ENCODE assay signal across 8 mouse cellular contexts in the genomic region with DNA sequence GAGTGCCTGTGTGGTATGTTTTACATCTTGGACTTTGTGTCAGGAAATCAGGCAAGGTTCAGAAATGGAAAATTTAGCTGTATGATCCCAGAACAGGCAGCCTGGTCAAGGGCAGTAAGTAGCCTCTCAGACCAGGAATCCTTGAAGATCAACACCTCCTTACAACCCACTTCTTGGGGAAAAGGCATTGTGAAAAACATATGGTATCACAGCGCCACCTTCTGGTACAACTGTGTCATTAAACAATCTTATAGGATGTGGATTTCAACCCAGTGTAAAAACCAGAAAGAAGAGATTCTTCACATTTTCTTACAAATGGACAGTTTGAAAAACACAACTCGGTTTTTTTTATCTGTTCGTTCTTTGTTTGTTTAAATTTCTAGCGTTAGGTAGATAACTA.
DNase-seq lines count a peak whose midpoint lies in the region; ATAC-seq and TF ChIP-seq lines count a peak whose summit lies in the region.

No protein-coding gene starts in this region.

- H3K4me2 ChIP-seq in forebrain, postnatal 0 days (ENCODE audit: low read depth) = no peak overlapping the region

- no peaks in the 10 kb centered on the region for H3K9me3 ChIP-seq in forebrain, postnatal 0 days (ENCODE audit: low read length)

- H3K27me3 ChIP-seq in forebrain, postnatal 0 days (ENCODE audit: insufficient read depth, low read length) = no peaks in the 10 kb centered on the region

- H3K4me3 ChIP-seq in forebrain, postnatal 0 days (ENCODE audit: low read depth, low read length) = no peak overlapping the region

- TF ChIP-seq CTCF in forebrain, postnatal 0 days (IDR thresholded peaks at IDR 0.05; ENCODE audit: low read depth) = peak; percentile 85

- H3K4me1 ChIP-seq in forebrain, postnatal 0 days (ENCODE audit: insufficient read depth) = peaks cover 6% of the 10 kb centered on the region

- H3K9ac ChIP-seq in forebrain, postnatal 0 days = no peak overlapping the region

- H3K36me3 ChIP-seq in forebrain, postnatal 0 days (ENCODE audit: insufficient read depth) = no peaks in the 10 kb centered on the region

- peak; percentile 36; the same call in 1 of the 2 replicates for ATAC-seq in forebrain, postnatal 0 days
- ATAC-seq in megakaryocyte-erythroid progenitor cell, adult 5-6 weeks (replicated peaks; ENCODE audit: low FRiP score, low TSS enrichment, poor library complexity, severe bottlenecking) = no peak

- WGBS in forebrain, postnatal 0 days = 8% methylated on average over 4 of the region's 4 CpGs

- peak; percentile 18 for DNase-seq in adrenal gland, postnatal 25 days
- no peak for DNase-seq in adrenal gland, adult 8-10 months
- peak; percentile 51 to 66 for DNase-seq in left cerebral cortex, adult 18-20 months (ENCODE audit: low spot score in 2 of 2)
- no peak for DNase-seq in left cerebral cortex, adult 11 months (ENCODE audit: low spot score)
- peak; percentile 53 for DNase-seq in R1 (ENCODE audit: low read depth, low spot score)
- DNase-seq in forebrain, postnatal 0 days = peak; percentile 85
- DNase-seq in lung, postnatal 36 days = peak; percentile 65

- no peak overlapping the region for H3K27ac ChIP-seq in forebrain, postnatal 0 days (ENCODE audit: low read depth, low read length)

Comparison
In these comparisons a context has a peak if more than half of its experiments do, and no peak if none do; other contexts are left out.
1. DNase-seq: peak in adrenal gland, postnatal 25 days (single experiment), left cerebral cortex, adult 18-20 months (2 of 2), R1 (single experiment), forebrain, postnatal 0 days (single experiment) and lung, postnatal 36 days (single experiment); none in adrenal gland, adult 8-10 months (single experiment) and left cerebral cortex, adult 11 months (single experiment).